Mouse (Mus musculus) heart, postnatal 0 days (tissue): ENCODE data around the gene AC124108.1. TPM values are rescaled to one million over a fixed set of nuclear protein-coding genes. Genes with fewer than 3 reads are reported as not detected.

Experiments used
- ATAC-seq: fragments of 200-750 bp; cut with Nextera tagmentation; 2 replicates; pipeline ENCODE4 v1.8.0; 2017; ENCODE audit warnings: low read depth, moderate number of reproducible peaks, moderate library complexity; ENCODE audit not compliant: insufficient read depth
- DNase-seq: peaks from one replicate; pipeline ENCODE4 v3.0.0-alpha.2; 2016; ENCODE audit warnings: low spot score
- H3K27ac ChIP-seq: fragments of 300-500 bp; sonication (generic); 2 replicates; pipeline ENCODE4 v1.5.1; 2014; ENCODE audit warnings: low read depth, mild to moderate bottlenecking
- H3K27me3 ChIP-seq: fragments of 300-500 bp; sonication (generic); 2 replicates; pipeline ENCODE4 v1.6.1; 2014; ENCODE audit warnings: low read length, mixed read lengths; ENCODE audit not compliant: control insufficient read depth, insufficient read depth
- H3K36me3 ChIP-seq: fragments of 300-500 bp; sonication (generic); replicated peaks from 2 replicates; pipeline ENCODE4 v1.6.1; 2014; ENCODE audit warnings: low read length, mixed read lengths; ENCODE audit not compliant: control insufficient read depth, insufficient read depth
- H3K4me1 ChIP-seq: fragments of 300-500 bp; sonication (generic); 2 replicates; pipeline ENCODE4 v1.6.1; 2014; ENCODE audit warnings: antibody characterized with exemption; ENCODE audit not compliant: control insufficient read depth, insufficient read depth
- H3K4me2 ChIP-seq: fragments of 300-500 bp; sonication (generic); 2 replicates; pipeline ENCODE4 v1.6.1; 2014; ENCODE audit warnings: low read depth, mild to moderate bottlenecking, low read length, moderate library complexity
- H3K4me3 ChIP-seq: fragments of 300-500 bp; sonication (generic); 2 replicates; pipeline ENCODE4 v1.5.1; 2014; ENCODE audit warnings: low read depth, low read length
- H3K9ac ChIP-seq: fragments of 300-500 bp; sonication (generic); replicated peaks from 2 replicates; pipeline ENCODE4 v1.6.1; 2014; ENCODE audit warnings: low read depth, low read length, mixed read lengths
- H3K9me3 ChIP-seq: fragments of 300-500 bp; sonication (generic); replicated peaks from 2 replicates; pipeline ENCODE4 v1.6.1; 2016; ENCODE audit warnings: low read length; ENCODE audit not compliant: control insufficient read depth
- CTCF ChIP-seq: IDR thresholded peaks from 2 replicates; pipeline ENCODE4 v1.5.1; 2016; ENCODE audit warnings: antibody characterized with exemption, control low read depth, low read depth
- EP300 ChIP-seq: IDR thresholded peaks from 2 replicates; pipeline ENCODE4 v1.6.1; 2016; ENCODE audit warnings: antibody characterized with exemption, low read depth
- WGBS: fragments of 180-500 bp; shearing (Covaris S2); extraction: QIAGEN DNeasy Blood & Tissue Kit; methylation state at CpG from one replicate; pipeline ENCODE4 v1.1.7; 2014; 5-methylcytosine and 5-hydroxymethylcytosine counted together
- polyA plus RNA-seq: library from polyadenylated mRNA; unstranded; fragments of >200 nt; fragmentation: Nextera tagmentation; extraction: Ambion mirVana; gene quantifications from 2 replicates; pipeline ENCODE4 v1.2.1, GENCODE M21; 2015
- total RNA-seq: library from RNA; depleted of rRNA; stranded (reverse); fragments of >200 nt; gene quantifications from 2 replicates; pipeline ENCODE4 v1.2.3, GENCODE M21; 2014; ENCODE audit warnings: low replicate concordance

Gene AC124108.1
- total and polyA plus RNA-seq, 2 experiments from 2014 or later: not detected

GRCm38 (mm10) chr1:132213076-132213475, 21.8 kb downstream of the AC124108.1 start:
- TF ChIP-seq EP300: no peak
- no peak for TF ChIP-seq CTCF
- Histone ChIP-seq H3K27me3 (peaks cover 40% of the 10 kb centered on the region), H3K27ac (no peak overlapping the region), H3K9ac (no peak overlapping the region), H3K9me3 (no peaks in the 10 kb centered on the region), H3K36me3 (no peaks in the 10 kb centered on the region), H3K4me2 (no peak overlapping the region), H3K4me3 (no peak overlapping the region), H3K4me1 (no peaks in the 10 kb centered on the region)
- DNase-seq (peak; percentile 2), ATAC-seq (no peak)
- WGBS: 43% methylated on average over 6 of the region's 6 CpGs

DNA sequence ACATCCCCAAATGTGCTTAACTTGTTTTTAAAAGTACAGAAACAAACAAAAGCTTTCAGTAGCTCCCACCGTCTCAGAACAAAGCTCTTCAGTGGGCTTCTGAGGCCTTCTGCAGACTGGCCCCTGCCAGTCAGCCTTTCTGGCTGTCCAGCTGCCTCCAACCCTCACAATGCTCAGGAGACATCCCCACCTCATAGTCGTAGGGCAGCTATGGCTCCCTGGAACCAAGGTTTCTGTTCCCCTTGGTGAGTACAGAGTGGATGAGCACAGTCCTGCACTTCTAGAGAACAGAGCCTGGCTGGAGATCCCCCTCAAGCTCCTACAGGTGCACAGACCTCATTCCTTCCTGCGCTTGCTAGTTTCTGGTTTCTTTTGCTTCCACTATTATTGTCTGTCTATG, 25.0 kb downstream of the AC124108.1 start:
- H3K27me3 ChIP-seq: peaks cover 20% of the 10 kb centered on the region

DNA sequence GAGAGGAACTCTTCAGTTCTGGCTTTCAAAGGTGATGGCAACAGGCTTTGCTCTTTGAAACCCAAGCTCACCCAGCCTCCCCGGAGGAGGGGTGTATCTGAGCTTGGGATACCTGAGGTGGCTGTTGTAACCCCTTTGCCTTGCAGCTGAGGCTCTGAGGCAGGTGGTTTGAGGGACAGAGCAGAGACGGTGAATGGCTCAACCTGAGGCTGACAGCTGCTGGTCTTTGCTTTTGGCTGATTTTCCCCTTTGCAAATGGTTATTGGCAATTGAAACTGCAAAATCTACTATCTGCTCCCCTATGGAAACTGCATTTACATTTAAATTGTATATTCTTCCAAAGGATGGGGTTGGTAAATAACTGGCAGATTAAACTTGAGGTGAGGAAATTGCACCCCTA, 30.4 kb downstream of the AC124108.1 start:
- no peaks in the 10 kb centered on the region for H3K36me3 ChIP-seq
- no peak for TF ChIP-seq CTCF
- TF ChIP-seq EP300: no peak
- H3K9me3 ChIP-seq: no peaks in the 10 kb centered on the region

More for the DNA sequence above, 25.0 kb downstream of the AC124108.1 start:
- WGBS: 58% methylated on average over 3 of the region's 3 CpGs
- no peak for TF ChIP-seq CTCF
- no peak for TF ChIP-seq EP300
- Histone ChIP-seq H3K9me3 (no peaks in the 10 kb centered on the region), H3K36me3 (no peaks in the 10 kb centered on the region), H3K9ac (no peak overlapping the region), H3K27ac (no peak overlapping the region), H3K4me3 (no peak overlapping the region), H3K4me2 (no peak overlapping the region), H3K4me1 (no peaks in the 10 kb centered on the region)
- no peak for DNase-seq
- ATAC-seq: no peak

DNA sequence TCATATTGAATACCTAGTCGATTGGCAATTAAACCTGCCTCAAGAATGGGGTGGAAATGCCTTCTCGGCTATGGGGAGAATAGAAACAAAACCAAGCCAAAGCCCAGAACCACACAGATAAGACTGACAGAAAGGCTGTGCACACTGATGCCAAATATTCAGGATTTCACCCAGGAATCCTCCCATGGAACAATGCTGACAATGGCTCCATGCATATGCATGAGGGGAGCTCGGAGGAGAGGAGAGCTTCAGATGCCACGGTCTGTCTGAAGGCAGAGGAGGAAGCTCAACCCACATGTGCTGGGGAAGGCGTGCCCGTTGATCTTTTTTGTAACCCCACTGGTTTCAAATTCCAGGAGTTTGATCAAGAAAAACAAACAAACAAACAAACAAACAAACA, 30.9 kb downstream of the AC124108.1 start:
- Histone ChIP-seq H3K9me3 (no peaks in the 10 kb centered on the region), H3K4me1 (no peaks in the 10 kb centered on the region), H3K9ac (no peak overlapping the region), H3K4me3 (no peak overlapping the region), H3K4me2 (no peak overlapping the region), H3K27me3 (peaks cover 11% of the 10 kb centered on the region), H3K27ac (no peak overlapping the region), H3K36me3 (no peaks in the 10 kb centered on the region)
- DNase-seq: no peak
- ATAC-seq: no peak
- 34% methylated on average over 6 of the region's 6 CpGs for WGBS
- TF ChIP-seq CTCF (no peak), EP300 (no peak)

More for the DNA sequence above, 30.4 kb downstream of the AC124108.1 start:
- ATAC-seq: no peak
- Histone ChIP-seq H3K9ac (no peak overlapping the region), H3K27ac (no peak overlapping the region), H3K4me2 (no peak overlapping the region), H3K4me1 (no peaks in the 10 kb centered on the region), H3K4me3 (no peak overlapping the region), H3K27me3 (peaks cover 11% of the 10 kb centered on the region)
- WGBS: 45% methylated on average over 2 of the region's 2 CpGs
- no peak for DNase-seq

- Histone ChIP-seq H3K9ac (no peak overlapping the region), H3K9me3 (no peaks in the 10 kb centered on the region), H3K4me2 (no peak overlapping the region), H3K4me3 (no peak overlapping the region), H3K36me3 (no peaks in the 10 kb centered on the region), H3K27ac (no peak overlapping the region), H3K27me3 (peaks cover 3% of the 10 kb centered on the region; the same call in 1 of the 2 replicates), H3K4me1 (no peaks in the 10 kb centered on the region)
- ATAC-seq (no peak), DNase-seq (no peak)
- 74% methylated on average over 13 of the region's 13 CpGs for WGBS
- TF ChIP-seq CTCF (no peak), EP300 (no peak)
Observed at GRCm38 (mm10) chr1:132226297-132227080, 35.2 kb downstream of the AC124108.1 start.
